Mouse (Mus musculus) CH12.LX (cell line): ENCODE data around the gene Ung. TPM values are rescaled to one million over a fixed set of nuclear protein-coding genes. Genes with fewer than 3 reads are reported as not detected.

Experiments used
- DNase-seq: peaks from one replicate; pipeline ENCODE4 v3.0.0-alpha.2; 2013; ENCODE audit errors: extremely low read depth
- H3K27ac ChIP-seq: 2 replicates; pipeline ENCODE4 v1.5.1; 2012; ENCODE audit warnings: low read depth, mild to moderate bottlenecking, control low read depth, moderate library complexity; ENCODE audit not compliant: insufficient read depth
- H3K27me3 ChIP-seq: replicated peaks from 2 replicates; pipeline ENCODE3; 2012; ENCODE audit warnings: inconsistent platforms
- H3K36me3 ChIP-seq, 2 experiments: replicated peaks in 1 of 2; 2 replicates each; pipeline versions ENCODE3 to v1.6.1; 2012; ENCODE audit warnings: inconsistent platforms in 1 of 2, low read length in 1 of 2, mild to moderate bottlenecking in 1 of 2, mixed read lengths in 1 of 2, moderate library complexity in 1 of 2; ENCODE audit not compliant: control insufficient read depth in 1 of 2, insufficient read depth in 1 of 2
- H3K4me1 ChIP-seq, 2 experiments: 2 replicates each; pipeline ENCODE4 v1.6.1; 2012; ENCODE audit warnings: inconsistent platforms in 1 of 2, moderate library complexity in 1 of 2; ENCODE audit not compliant: insufficient read depth in 2 of 2, control insufficient read depth in 1 of 2
- H3K4me2 ChIP-seq: 2 replicates; pipeline ENCODE4 v1.6.1; 2012; ENCODE audit warnings: low read depth, mild to moderate bottlenecking, control low read depth; ENCODE audit not compliant: poor library complexity, insufficient read depth, severe bottlenecking
- H3K4me3 ChIP-seq, 3 experiments: fragments of 150-350 bp in 1 of 3; sonication (generic) in 1 of 3; replicated peaks in 1 of 3; 2 replicates each; pipeline versions ENCODE3 to v1.5.1; 2011 to 2012; ENCODE audit warnings: low read depth in 2 of 3, low read length in 2 of 3, mild to moderate bottlenecking in 2 of 3, moderate library complexity in 2 of 3, control low read depth in 1 of 3, improper control_type of control experiment in 1 of 3, inconsistent platforms in 1 of 3, mixed read lengths in 1 of 3; ENCODE audit not compliant: poor library complexity in 1 of 3
- H3K79me2 ChIP-seq: replicated peaks from 2 replicates; pipeline ENCODE4 v1.6.1; 2012; ENCODE audit warnings: mild to moderate bottlenecking, moderate library complexity; ENCODE audit not compliant: control insufficient read depth, poor library complexity, insufficient read depth, severe bottlenecking; ENCODE audit errors: extremely low read depth
- H3K9ac ChIP-seq: 2 replicates; pipeline ENCODE4 v1.6.1; 2012; ENCODE audit warnings: low read depth, mild to moderate bottlenecking, control low read depth, moderate library complexity; ENCODE audit not compliant: insufficient read depth
- H3K9me3 ChIP-seq: replicated peaks from 2 replicates; pipeline ENCODE3; 2012; ENCODE audit warnings: low read length, inconsistent platforms, mixed read lengths
- CHD1 ChIP-seq: IDR thresholded peaks from 2 replicates; pipeline ENCODE4 v1.6.1; 2012; ENCODE audit warnings: low read depth, low read length, improper control_type of control experiment, inconsistent platforms
- E2F4 ChIP-seq: IDR thresholded peaks from 2 replicates; pipeline ENCODE4 v1.6.1; 2011; ENCODE audit warnings: low read depth, low read length, improper control_type of control experiment; ENCODE audit not compliant: insufficient replicate concordance
- EP300 ChIP-seq: IDR thresholded peaks from 2 replicates; pipeline ENCODE4 v1.6.1; 2011; ENCODE audit warnings: low read length, improper control_type of control experiment
- GABPA ChIP-seq: IDR thresholded peaks from 2 replicates; pipeline ENCODE4 v1.6.1; 2012; ENCODE audit warnings: low read depth, low read length, improper control_type of control experiment, inconsistent platforms; ENCODE audit not compliant: insufficient replicate concordance
- HCFC1 ChIP-seq: IDR thresholded peaks from 2 replicates; pipeline ENCODE4 v1.6.1; 2012; ENCODE audit warnings: low read depth, mild to moderate bottlenecking, inconsistent platforms, low read length, improper control_type of control experiment
- IRF4 ChIP-seq: IDR thresholded peaks from 2 replicates; pipeline ENCODE4 v1.6.1; 2014; ENCODE audit warnings: low read depth, mild to moderate bottlenecking, inconsistent platforms, low read length, improper control_type of control experiment
- JUN ChIP-seq: IDR thresholded peaks from 2 replicates; pipeline ENCODE4 v1.6.1; 2011; ENCODE audit warnings: low read depth, mild to moderate bottlenecking, low read length, improper control_type of control experiment, moderate library complexity; ENCODE audit not compliant: insufficient read depth
- MAFK ChIP-seq: IDR thresholded peaks from 2 replicates; pipeline ENCODE4 v1.6.1; 2011; ENCODE audit warnings: low read length, improper control_type of control experiment; ENCODE audit not compliant: insufficient replicate concordance
- MAZ ChIP-seq: IDR thresholded peaks from 2 replicates; pipeline ENCODE4 v1.6.1; 2012; ENCODE audit warnings: low read depth, mild to moderate bottlenecking, inconsistent platforms, low read length, improper control_type of control experiment, moderate library complexity
- MXI1 ChIP-seq: IDR thresholded peaks from 2 replicates; pipeline ENCODE4 v1.6.1; 2011; ENCODE audit warnings: mild to moderate bottlenecking, low read depth, low read length, improper control_type of control experiment
- PAX5 ChIP-seq: IDR thresholded peaks from 2 replicates; pipeline ENCODE4 v1.6.1; 2012; ENCODE audit warnings: low read length, inconsistent platforms, mixed read lengths
- RCOR1 ChIP-seq: conservative IDR thresholded peaks from 2 replicates; pipeline ENCODE4 v1.6.1; 2012; ENCODE audit warnings: low read depth, mild to moderate bottlenecking, inconsistent platforms, low read length, improper control_type of control experiment
- SIN3A ChIP-seq: IDR thresholded peaks from 2 replicates; pipeline ENCODE4 v1.6.1; 2012; ENCODE audit warnings: low read length, improper control_type of control experiment, inconsistent platforms
- UBTF ChIP-seq: IDR thresholded peaks from 2 replicates; pipeline ENCODE4 v1.6.1; 2012; ENCODE audit warnings: low read depth, mild to moderate bottlenecking, inconsistent platforms, low read length, improper control_type of control experiment, moderate library complexity
- ZNF384 ChIP-seq: IDR thresholded peaks from 2 replicates; pipeline ENCODE4 v1.6.1; 2012; ENCODE audit warnings: low read depth, low read length, improper control_type of control experiment, inconsistent platforms
- dilution Hi-C: fragments of 300-500 bp; cut with MboI; formaldehyde crosslinking; loops from 2 replicates; pipeline ENCODE4 v1.14.3; 2020; ENCODE audit warnings: low sequenced_read_pairs; ENCODE audit not compliant: extremely low pct_unique_long_range_greater_than_20kb, extremely low pct_ligation_motif_present
- in situ Hi-C: fragments of 300-500 bp; cut with MboI; formaldehyde crosslinking; loops from 3 replicates; pipeline ENCODE4 v1.14.3; 2019; ENCODE audit warnings: low sequenced_read_pairs, low pct_ligation_motif_present, low pct_unique_long_range_greater_than_20kb, mixed read lengths
- polyA plus RNA-seq: library from polyadenylated mRNA; unstranded; fragments of >175 nt; gene quantifications from 2 replicates; pipeline ENCODE4 v1.2.1, GENCODE M21; 2012; ENCODE audit warnings: low read depth; ENCODE audit not compliant: insufficient read length
- total RNA-seq, 2 experiments: library from RNA; depleted of rRNA; stranded (reverse); fragments of 300-350 nt in 1 of 2; fragments of >200 nt in 1 of 2; gene quantifications; 2 replicates each; pipeline ENCODE4 v1.2.3; 2012 to 2014

The Ung gene
- total and polyA plus RNA-seq, 3 experiments: 39.1 to 91.9 (median 51.9) TPM

DNA sequence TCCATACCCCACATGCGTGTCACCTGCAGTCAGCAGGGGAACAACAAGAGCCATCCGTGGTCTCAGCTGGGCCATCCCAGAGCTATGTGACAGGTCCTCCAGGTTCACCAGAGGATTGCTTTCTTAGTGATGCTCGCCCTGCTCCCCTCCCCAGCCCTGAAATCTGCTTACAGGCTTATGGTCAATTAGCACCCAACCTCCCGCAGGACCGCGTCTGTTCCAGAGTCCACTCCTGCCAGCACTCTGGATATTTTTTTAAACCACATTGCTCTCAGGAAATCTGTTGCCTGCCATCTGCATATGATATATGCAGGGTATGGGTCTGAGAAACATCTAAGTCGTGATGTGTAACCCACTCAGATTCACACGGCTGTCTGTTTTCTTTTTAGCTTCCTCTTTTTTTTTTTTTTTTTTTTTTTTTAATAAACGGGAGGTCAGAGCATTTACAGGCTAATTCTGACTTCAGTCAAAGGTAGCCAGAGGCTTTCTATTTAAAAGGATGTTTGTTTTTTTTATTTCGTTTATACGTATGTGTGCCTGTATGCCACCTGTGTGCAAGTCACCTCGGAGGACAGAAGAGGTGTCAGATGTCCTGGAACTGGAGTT is 42.2 kb upstream of the Ung start:
- Histone ChIP-seq H3K36me3 (no peaks in the 10 kb centered on the region), H3K27me3 (peaks cover 27% of the 10 kb centered on the region), H3K9me3 (peaks cover 5% of the 10 kb centered on the region), H3K79me2 (no peaks in the 10 kb centered on the region), H3K27ac (no peak overlapping the region), H3K4me2 (no peak overlapping the region), H3K4me3 (no peak overlapping the region), H3K4me1 (peaks cover 4 to 9% of the 10 kb centered on the region in 2 experiments; a peak in 3 of 4 replicates), H3K9ac (no peak overlapping the region)
- in situ Hi-C loops: no loop called here
- dilution Hi-C loops: no loop called here
- DNase-seq: no peak
- TF ChIP-seq MAFK (no peak), CHD1 (no peak), GABPA (no peak), JUN (no peak), PAX5 (no peak), ZNF384 (peak; percentile 77), MAZ (no peak), SIN3A (no peak)

DNA sequence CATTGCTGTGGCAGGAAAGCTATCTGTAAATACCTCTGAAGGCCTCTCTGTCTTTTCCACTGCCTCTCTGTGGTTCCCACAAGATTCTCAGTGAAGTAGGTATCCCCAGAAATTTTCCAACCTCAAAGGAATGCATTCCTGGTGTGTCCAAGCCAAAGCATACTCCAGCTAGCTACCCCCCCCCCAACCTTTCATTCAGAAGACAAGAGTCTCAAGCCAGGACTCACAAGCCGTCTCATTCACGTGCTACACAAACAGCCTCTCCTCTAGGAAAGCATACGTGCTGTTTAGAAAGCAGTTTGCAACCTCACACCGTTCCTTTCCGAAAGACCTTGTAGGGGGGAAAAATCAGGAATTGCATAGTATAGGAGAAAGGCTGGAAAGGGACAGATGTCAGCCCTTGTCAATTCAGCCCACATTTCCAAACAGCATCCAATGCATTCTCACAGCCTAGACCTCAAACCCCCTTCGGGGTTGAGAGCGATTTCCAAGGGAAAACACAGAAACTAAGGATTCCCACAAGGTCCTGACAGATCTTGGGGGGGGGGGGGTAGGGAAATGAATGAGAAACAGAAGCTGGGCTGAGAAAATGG is 39.7 kb upstream of the Ung start:
- no peak overlapping the region for H3K9ac ChIP-seq
- H3K79me2 ChIP-seq: no peaks in the 10 kb centered on the region
- no peak overlapping the region for H3K27ac ChIP-seq
- peaks cover 49% of the 10 kb centered on the region for H3K27me3 ChIP-seq
- TF ChIP-seq IRF4 (no peak), MXI1 (no peak), RCOR1 (no peak), E2F4 (no peak), UBTF (no peak), ZNF384 (no peak), HCFC1 (no peak), PAX5 (no peak), EP300 (no peak)
- peaks cover 4% of the 10 kb centered on the region in 2 experiments; a peak in 3 of 4 replicates for H3K4me1 ChIP-seq
- H3K4me2 ChIP-seq: 0 out of 2 replicates have a peak overlapping the region, but pooled peaks have one; percentile 25
- in situ Hi-C loops (no loop called here), dilution Hi-C loops (no loop called here)
- no peak overlapping the region for H3K4me3 ChIP-seq
- H3K9me3 ChIP-seq: peaks cover 16% of the 10 kb centered on the region
- no peak for DNase-seq
- no peaks in the 10 kb centered on the region for H3K36me3 ChIP-seq
